Mouse (Mus musculus): ENCODE measurements at regions not wholly inside any gene's neighbourhood (a gene's known extent, or its start where the extent isn't known, plus 50 kb on each side); places are given as distances from the start of the nearest gene placed in this dataset.

GRCm38 (mm10) chr3:154388656-154389055, 58.2 kb upstream of the Lhx8 start:
- DNase-seq (ENCODE audit: low read depth, low spot score) = no peak

GRCm38 (mm10) chr3:154387271-154387670, 56.8 kb upstream of the Lhx8 start:
- DNase-seq (ENCODE audit: low read depth, low spot score) = no peak

- no peak for DNase-seq (ENCODE audit: low read depth, low spot score)
Observed at GRCm38 (mm10) chr3:154385831-154386312, 55.4 kb upstream of the Lhx8 start.

DNA sequence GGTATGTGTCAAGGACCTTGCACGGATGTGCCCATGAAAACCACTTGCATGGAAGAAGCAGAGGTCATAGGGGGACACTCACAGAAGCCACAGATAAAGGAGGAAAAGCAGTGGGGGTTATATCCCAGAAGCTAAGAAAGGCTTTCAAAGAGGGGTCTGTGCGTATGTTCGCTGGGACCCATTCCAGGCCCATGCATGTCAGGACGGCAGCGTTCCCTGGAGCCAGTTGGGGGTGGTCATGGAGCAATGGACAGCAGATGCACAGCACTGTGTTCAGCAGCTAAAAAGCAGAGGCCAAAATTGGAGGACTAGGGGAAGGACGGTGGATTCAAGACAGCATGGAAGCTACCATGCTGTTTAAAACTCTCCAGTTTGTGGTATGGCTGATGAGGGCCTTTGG, 52.4 kb upstream of the Lhx8 start:
- DNase-seq (ENCODE audit: low read depth, low spot score) = no peak

DNA sequence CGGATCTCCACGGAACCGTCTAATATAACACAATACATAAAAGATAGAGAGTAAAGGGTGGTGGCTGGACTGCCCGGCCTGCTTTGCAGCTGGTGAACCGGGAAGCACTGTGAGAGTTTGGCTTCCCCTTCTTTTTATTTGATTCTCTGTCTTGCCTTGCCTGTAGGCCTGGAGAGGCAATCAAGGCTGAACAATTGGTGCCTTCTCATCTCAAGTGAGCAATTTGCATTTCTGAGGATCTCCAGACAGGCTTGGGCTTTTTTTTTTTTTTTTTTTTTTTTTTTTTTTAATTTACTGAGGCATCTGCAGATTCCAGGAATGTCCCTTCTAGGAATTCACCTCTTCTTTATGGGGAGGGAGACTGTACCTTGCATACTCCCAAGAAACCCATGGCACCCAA, 51.1 kb upstream of the Lhx8 start:
- DNase-seq (ENCODE audit: low read depth, low spot score) = no peak

Measured in brain, embryonic 18.5 days (tissue).